Mouse (Mus musculus): Measurements from ENCODE around the gene Rnls.

DNA sequence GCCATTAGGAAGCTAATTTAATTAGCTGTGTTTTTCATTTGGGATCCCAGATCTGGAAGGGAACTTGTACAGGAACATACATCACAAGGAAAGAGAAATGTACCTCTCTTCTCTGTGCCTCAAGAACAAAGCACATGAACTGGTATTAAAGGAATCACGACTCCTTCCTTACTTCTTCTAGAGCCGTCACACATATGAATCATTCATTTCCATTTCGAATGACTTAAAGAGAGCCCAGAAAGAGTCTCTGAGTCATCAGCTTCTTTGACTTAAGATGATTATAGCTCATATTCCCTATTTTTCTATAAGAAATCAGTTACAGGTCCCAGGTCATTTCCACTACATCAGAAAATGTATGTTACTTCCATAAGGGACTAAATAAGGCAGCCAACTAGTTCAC lies 159.2 kb downstream of the Rnls start:
- TF ChIP-seq CTCF (conservative IDR thresholded peaks at IDR 0.05; ENCODE audit: insufficient read depth, insufficient read length, low read depth, low read length) (no peak), POLR2A (IDR thresholded peaks at IDR 0.05; ENCODE audit: low read depth, low read length) (no peak)

All from kidney, adult 2 months (tissue).